Mouse (Mus musculus) ES-Bruce4 (cell line): ENCODE results near the gene Dll1. TPM values are rescaled to one million over a fixed set of nuclear protein-coding genes. Genes with fewer than 3 reads are reported as not detected.

Experiments
- H3K27ac ChIP-seq: 2 replicates; pipeline ENCODE4 v1.5.1; 2012; ENCODE audit warnings: low read length, inconsistent platforms; ENCODE audit not compliant: insufficient read depth
- H3K27me3 ChIP-seq: 2 replicates; pipeline ENCODE4 v1.6.1; 2012; ENCODE audit warnings: mild to moderate bottlenecking, low read length, inconsistent platforms; ENCODE audit not compliant: control insufficient read depth, poor library complexity, insufficient read depth, severe bottlenecking
- H3K36me3 ChIP-seq: 2 replicates; pipeline ENCODE4 v1.6.1; 2012; ENCODE audit warnings: inconsistent platforms, mild to moderate bottlenecking, low read length, moderate library complexity; ENCODE audit not compliant: control insufficient read depth, poor library complexity, insufficient read depth, severe bottlenecking
- H3K4me1 ChIP-seq: one replicate; pipeline ENCODE4 v1.8.1; 2011; ENCODE audit warnings: low read length; ENCODE audit not compliant: control insufficient read depth, insufficient read depth
- H3K4me3 ChIP-seq: 2 replicates; pipeline ENCODE4 v1.5.1; 2011; ENCODE audit warnings: low read depth, mild to moderate bottlenecking, low read length
- H3K9ac ChIP-seq: 2 replicates; pipeline ENCODE4 v1.6.1; 2012; ENCODE audit warnings: low read depth, mild to moderate bottlenecking, inconsistent platforms; ENCODE audit not compliant: poor library complexity, severe bottlenecking
- H3K9me3 ChIP-seq: replicated peaks from 2 replicates; pipeline ENCODE4 v1.6.1; 2012; ENCODE audit warnings: mild to moderate bottlenecking, low read length, inconsistent platforms; ENCODE audit not compliant: control insufficient read depth, poor library complexity, insufficient read depth, severe bottlenecking
- CTCF ChIP-seq: IDR thresholded peaks from one replicate; pipeline ENCODE4 v1.8.1; 2011; ENCODE audit warnings: low read depth, low read length
- EP300 ChIP-seq: IDR thresholded peaks from 2 replicates; pipeline ENCODE4 v1.6.1; 2011; ENCODE audit warnings: low read depth, low read length; ENCODE audit not compliant: insufficient read depth
- POLR2A ChIP-seq: IDR thresholded peaks from one replicate; pipeline ENCODE4 v1.8.1; 2011; ENCODE audit warnings: low read length; ENCODE audit not compliant: insufficient read depth
- polyA plus RNA-seq: library from polyadenylated mRNA; stranded (reverse); fragments of >200 nt; gene quantifications from 2 replicates; pipeline ENCODE4 v1.2.4, GENCODE M21; 2011; ENCODE audit warnings: low read depth; ENCODE audit not compliant: missing spikeins, insufficient read depth, insufficient read length

Dll1 gene
- polyA plus RNA-seq, 1 experiment = 2.0 TPM

- Histone ChIP-seq H3K27me3 (no peaks in the 10 kb centered on the region), H3K9ac (no peak overlapping the region), H3K4me1 (no peaks in the 10 kb centered on the region), H3K27ac (no peak overlapping the region), H3K36me3 (no peaks in the 10 kb centered on the region), H3K4me3 (no peak overlapping the region), H3K9me3 (no peaks in the 10 kb centered on the region)
- TF ChIP-seq CTCF (no peak), POLR2A (no peak), EP300 (no peak)
Observed at GRCm38 (mm10) chr17:15327106-15327505, 49.6 kb downstream of the Dll1 start.

DNA sequence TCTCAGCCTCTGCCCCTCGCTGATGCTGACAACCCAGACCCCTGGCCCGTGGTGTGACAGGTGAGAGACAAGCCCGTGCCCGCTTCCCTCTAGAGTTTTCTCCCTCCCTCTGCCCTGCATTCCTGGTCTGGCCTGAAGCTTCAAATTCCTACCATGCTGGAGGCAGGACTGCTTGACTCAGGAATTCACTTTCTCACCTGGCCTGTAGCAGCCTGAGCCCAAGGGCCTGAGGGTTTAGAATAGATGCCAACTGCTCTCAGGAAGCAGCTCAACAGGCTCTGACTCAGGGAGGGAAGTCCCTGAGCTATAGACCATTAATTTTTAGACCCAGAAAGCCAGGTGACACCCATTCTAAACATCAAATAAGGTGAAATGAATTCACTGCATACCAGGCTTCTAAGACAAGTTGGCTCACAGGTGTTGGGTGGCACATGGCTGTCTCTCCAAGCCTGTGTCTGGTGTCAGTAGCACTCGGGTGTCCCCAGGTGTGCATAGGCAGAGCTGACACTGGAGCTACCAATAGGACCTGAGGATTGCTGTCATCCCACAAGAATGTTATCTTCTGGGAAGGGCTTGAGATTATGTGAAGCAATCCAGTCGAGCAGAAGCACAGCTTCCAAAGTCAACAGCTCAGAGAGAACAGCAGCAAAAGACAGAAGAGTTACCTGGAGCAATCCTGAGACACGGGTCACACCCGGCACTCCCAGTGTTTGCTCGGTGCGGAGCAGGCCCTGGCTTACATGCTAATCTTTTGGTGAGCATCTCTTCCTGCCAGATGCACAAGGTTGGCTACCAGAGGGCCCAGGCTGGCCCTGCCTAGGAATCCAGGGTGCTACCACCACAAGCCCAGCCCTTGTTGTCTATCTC is 50.5 kb downstream of the Dll1 start:
- TF ChIP-seq CTCF (no peak), POLR2A (no peak), EP300 (no peak)
- Histone ChIP-seq H3K9ac (no peak overlapping the region), H3K27me3 (no peaks in the 10 kb centered on the region), H3K9me3 (no peaks in the 10 kb centered on the region), H3K4me1 (no peaks in the 10 kb centered on the region), H3K36me3 (no peaks in the 10 kb centered on the region), H3K4me3 (no peak overlapping the region), H3K27ac (no peak overlapping the region)

- TF ChIP-seq POLR2A (no peak), CTCF (no peak), EP300 (no peak)
- Histone ChIP-seq H3K4me1 (no peaks in the 10 kb centered on the region), H3K27me3 (no peaks in the 10 kb centered on the region), H3K9ac (no peak overlapping the region), H3K36me3 (no peaks in the 10 kb centered on the region), H3K9me3 (no peaks in the 10 kb centered on the region), H3K4me3 (no peak overlapping the region), H3K27ac (no peak overlapping the region)
Observed at GRCm38 (mm10) chr17:15323191-15323834, 53.4 kb downstream of the Dll1 start.

Other genes with a start within 250 kb of the Dll1 start
- 9.4 and 9.7 TPM in 2 replicates for gene Fam120b, start 19.3 kb upstream of the Dll1 start, polyA plus RNA-seq
- 195 and 199 TPM in 2 replicates for gene Psmb1, start 122.9 kb upstream of the Dll1 start, polyA plus RNA-seq
- 55.5 and 64.7 TPM in 2 replicates for gene Tbp, start 123.0 kb upstream of the Dll1 start, polyA plus RNA-seq
- 39.2 and 62.0 TPM in 2 replicates for gene Pdcd2, start 150.4 kb upstream of the Dll1 start, polyA plus RNA-seq
- 5.8 and 7.9 TPM in 2 replicates for gene Prdm9, start 187.5 kb upstream of the Dll1 start, polyA plus RNA-seq